Mouse (Mus musculus): ENCODE data around the gene Atxn7l3b.

GRCm38 (mm10) chr10:112916575-112917190 lies 12.1 kb downstream of the Atxn7l3b start:
- TF ChIP-seq CTCF (conservative IDR thresholded peaks at IDR 0.05; ENCODE audit: low read length) (no peak), NANOG (IDR thresholded peaks at IDR 0.05; ENCODE audit: borderline replicate concordance, low read length) (no peak)
